In the genomic region with DNA sequence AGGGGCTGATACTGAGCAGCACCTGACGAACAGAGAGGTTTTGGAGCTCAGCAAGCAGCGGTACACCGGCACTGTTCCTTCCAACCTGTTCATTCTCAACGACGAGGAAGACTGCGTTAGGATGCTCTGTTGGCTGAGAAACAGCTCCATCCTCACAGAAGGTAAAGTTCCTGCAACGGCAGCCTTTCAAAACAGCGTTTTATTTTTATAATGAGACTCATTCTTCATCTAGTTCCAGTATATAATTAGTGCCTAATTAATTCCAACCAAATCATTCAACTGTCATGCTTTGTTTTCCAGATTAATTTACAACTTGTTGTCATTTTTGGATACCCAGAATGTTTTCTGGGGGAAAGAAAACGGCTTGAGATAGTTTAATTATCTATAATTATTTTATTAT, we compare ENCODE assay signal across 26 mouse cellular contexts.
"Had no signal": no experiment of that assay in that cellular context is flagged by ENCODE, and none has a peak within 500 bp of the region (broad histone marks: within the 10 kb centered on the region; RNA-seq: fewer than 3 reads in every experiment).

No protein-coding gene starts in this region.

- H3K27me3 ChIP-seq: heart, embryonic 13.5 days; heart, embryonic 15.5 days; hindbrain, embryonic 13.5 days; hindbrain, embryonic 15.5 days; intestine, embryonic 15.5 days; kidney, embryonic 15.5 days; limb, embryonic 13.5 days; limb, embryonic 15.5 days; liver, embryonic 12.5 days had no signal

- H3K36me3 ChIP-seq: heart, embryonic 13.5 days; heart, embryonic 15.5 days; hindbrain, embryonic 13.5 days; hindbrain, embryonic 15.5 days; intestine, embryonic 15.5 days; kidney, embryonic 15.5 days; limb, embryonic 13.5 days; limb, embryonic 15.5 days; liver, embryonic 12.5 days had no signal

- H3K9ac ChIP-seq: heart, embryonic 13.5 days; heart, embryonic 15.5 days; hindbrain, embryonic 13.5 days; hindbrain, embryonic 15.5 days; intestine, embryonic 15.5 days; kidney, embryonic 15.5 days; limb, embryonic 13.5 days; limb, embryonic 15.5 days; liver, embryonic 12.5 days; liver, embryonic 14.5 days had no signal

- H3K4me2 ChIP-seq: heart, embryonic 11.5 days; heart, embryonic 13.5 days; heart, embryonic 15.5 days; hindbrain, embryonic 13.5 days; hindbrain, embryonic 15.5 days; intestine, embryonic 15.5 days; kidney, embryonic 15.5 days; limb, embryonic 13.5 days; limb, embryonic 15.5 days; liver, embryonic 12.5 days had no signal

- ATAC-seq: hindbrain, postnatal 0 days; intestine, embryonic 15.5 days; liver, embryonic 12.5 days had no signal

- H3K4me1 ChIP-seq: heart, embryonic 13.5 days; heart, embryonic 15.5 days; hindbrain, embryonic 13.5 days; hindbrain, embryonic 15.5 days; intestine, embryonic 15.5 days; kidney, embryonic 15.5 days; limb, embryonic 13.5 days; limb, embryonic 15.5 days had no signal

- DNase-seq: gastrocnemius, postnatal 14 days; gastrocnemius, postnatal 36 days; heart, adult 18-20 months; heart, postnatal 14 days; heart, postnatal 36 days; kidney, adult 11 months; kidney, adult 2 months; kidney, adult 9 months; kidney, postnatal 14 days; kidney, postnatal 36 days; layer of hippocampus, adult 9-11 months; layer of hippocampus, postnatal 36 days; left cerebral cortex, postnatal 4 days had no signal

- H3K27ac ChIP-seq: heart, embryonic 13.5 days; heart, embryonic 15.5 days; hindbrain, embryonic 13.5 days; hindbrain, embryonic 15.5 days; hindbrain, postnatal 0 days; intestine, embryonic 15.5 days; kidney, embryonic 15.5 days; kidney, postnatal 0 days; limb, embryonic 13.5 days; limb, embryonic 15.5 days; liver, embryonic 12.5 days; liver, embryonic 14.5 days had no signal

- H3K9me3 ChIP-seq: heart, embryonic 13.5 days; heart, embryonic 15.5 days; hindbrain, embryonic 13.5 days; hindbrain, embryonic 15.5 days; intestine, embryonic 15.5 days; kidney, embryonic 15.5 days; limb, embryonic 13.5 days; limb, embryonic 15.5 days; liver, embryonic 12.5 days had no signal

- H3K4me3 ChIP-seq: heart, embryonic 13.5 days; heart, embryonic 15.5 days; hindbrain, embryonic 13.5 days; hindbrain, embryonic 15.5 days; intestine, embryonic 15.5 days; kidney, embryonic 15.5 days; limb, embryonic 13.5 days; limb, embryonic 15.5 days; liver, embryonic 12.5 days had no signal
